Mouse (Mus musculus): ENCODE data around the gene Map6.

GRCm38 (mm10) chr7:99380491-99381213 is 113.4 kb downstream of the Map6 start:
- no peak for TF ChIP-seq GATA1 (IDR thresholded peaks at IDR 0.05; ENCODE audit: borderline replicate concordance, low read length)
- no peak for TF ChIP-seq FLI1 (IDR thresholded peaks at IDR 0.05; ENCODE audit: low read length)

Data from megakaryocyte, embryonic 14.5 days (primary cell).